Mouse (Mus musculus): ENCODE results near the gene Adora1.

The Adora1 gene

DNA sequence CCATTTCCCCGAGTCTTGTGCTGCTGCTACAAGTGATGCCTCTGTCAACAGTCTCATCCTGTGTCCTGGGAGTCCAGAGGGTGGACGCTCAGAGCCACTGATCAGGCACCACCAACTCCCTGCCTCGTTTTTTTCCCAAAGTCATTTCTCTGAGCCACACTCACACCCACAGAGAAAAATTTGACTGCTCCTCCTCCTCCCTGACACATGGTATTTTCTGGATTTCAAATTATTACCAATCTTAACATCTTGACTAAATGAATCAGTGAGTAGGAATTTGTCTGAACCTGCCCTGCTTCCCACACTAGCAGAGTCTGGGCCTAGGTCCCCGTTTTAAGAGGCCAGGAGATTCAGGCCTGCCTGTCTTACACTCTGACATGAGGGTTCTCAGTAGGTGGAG is 43.2 kb downstream of the Adora1 start:
- no peak for DNase-seq

DNA sequence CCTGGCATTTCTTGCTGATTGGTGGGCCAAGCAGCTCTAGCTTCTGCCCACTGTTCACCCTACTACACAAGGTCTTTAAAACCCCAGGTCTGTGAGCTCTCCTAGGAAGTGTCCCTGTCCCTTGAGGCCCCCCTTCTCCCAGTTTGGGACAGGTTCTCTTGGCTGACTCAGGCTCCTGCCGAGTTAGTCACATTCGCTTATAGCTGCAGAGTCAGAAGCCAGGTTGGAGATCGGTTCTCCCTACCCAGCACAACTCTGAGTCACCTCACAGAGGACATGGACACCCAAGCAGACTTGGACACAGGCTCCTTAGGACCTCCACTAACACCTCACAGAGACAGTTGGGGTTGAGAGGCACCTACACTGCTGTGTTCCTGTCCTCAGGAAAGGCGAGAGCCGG is 44.0 kb downstream of the Adora1 start:
- no peak for DNase-seq

DNA sequence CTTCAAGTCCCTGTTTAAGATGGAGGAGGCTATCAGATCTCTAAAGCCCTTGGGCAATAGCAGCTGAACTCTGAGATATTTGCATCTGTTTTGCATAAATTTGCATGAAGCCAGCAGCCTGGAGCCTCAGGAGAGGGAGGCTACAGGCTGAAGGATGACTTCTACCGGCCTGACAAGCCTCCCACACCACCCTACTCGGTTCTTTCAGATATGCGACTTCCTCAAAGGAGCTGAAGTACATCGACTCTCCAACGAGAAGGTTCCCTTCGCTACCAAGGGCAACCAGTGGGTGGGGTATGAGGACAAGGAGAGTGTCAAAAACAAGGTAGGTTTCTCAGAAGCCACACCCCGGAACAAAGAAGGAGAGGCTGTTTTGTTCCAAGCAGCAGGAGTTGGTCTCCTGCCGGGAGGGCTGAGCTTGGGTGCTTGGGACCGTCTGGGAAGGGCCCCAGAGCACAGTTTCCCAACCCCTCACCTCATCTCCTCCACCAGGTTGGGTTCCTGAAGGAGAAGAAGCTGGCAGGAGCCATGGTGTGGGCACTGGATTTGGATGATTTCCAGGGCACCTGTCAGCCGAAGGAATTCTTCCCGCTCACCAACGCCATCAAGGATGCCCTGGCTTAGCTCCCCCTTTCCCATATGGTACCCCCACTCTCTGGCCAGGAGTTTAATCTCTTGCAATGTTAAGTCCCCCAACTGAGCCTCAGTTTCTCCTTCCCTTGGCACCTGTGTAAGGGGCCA is 46.1 kb downstream of the Adora1 start:
- DNase-seq, result no peak

DNA sequence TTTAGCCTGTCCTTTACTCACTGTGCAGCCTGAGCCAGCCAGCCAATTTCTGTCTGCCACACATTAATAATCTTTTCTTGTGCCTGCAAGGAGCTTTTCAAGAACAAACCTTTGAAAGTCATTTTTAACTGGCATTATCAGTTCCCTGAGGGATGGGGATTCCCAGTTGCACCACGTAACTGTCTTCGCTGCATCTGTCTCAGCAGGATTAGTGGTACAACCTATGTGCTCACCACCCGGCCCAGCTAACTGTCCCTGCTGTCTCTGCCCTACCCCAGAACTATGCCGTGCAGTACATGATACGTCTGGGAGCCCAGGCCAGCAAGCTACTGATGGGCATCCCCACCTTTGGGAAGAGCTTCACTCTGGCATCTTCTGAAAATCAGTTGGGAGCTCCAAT is 47.0 kb downstream of the Adora1 start:
- DNase-seq, result no peak

DNA sequence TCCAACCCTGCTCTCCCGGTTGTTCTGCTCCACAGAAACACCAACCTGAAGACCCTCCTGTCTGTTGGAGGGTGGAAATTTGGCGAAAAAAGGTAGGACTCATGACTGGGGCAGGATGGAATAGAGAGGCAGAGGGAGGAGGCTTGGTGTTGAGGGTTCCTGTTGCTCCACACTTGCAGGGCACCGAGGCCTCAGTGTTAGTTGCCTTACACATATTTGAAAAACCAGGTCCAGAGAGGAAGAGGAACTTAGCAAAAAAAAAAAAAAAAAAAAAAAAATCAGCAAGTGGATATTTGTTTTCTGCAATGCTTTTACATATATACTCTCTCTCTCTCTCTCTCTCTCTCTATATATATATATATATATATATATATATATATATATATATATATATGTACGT is 51.1 kb downstream of the Adora1 start:
- no peak for DNase-seq

DNA sequence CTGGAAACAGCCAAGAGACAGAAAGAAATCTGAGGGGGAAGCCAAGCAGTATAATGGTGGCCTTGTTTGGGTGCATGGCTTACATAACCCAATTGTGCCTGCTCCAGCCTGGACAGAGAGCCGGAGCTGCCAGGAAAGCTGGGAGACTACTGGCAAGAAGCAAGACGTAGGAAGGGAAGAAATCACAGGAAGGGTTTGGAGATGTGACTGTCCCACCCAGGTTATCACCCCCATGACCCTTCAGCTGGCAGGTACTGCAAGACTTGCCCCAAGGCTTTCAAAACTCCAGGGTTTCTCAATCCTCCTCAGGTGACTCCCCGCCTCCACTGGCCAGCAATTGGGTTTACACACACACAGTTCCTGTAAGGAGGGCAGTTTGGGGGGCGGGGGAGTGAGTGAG is 53.2 kb downstream of the Adora1 start, which contains the start of gene Chil1:
Gene Chil1 (plus strand): TSS at position 152 of the 400 bp plus-strand sequence.
- DNase-seq, result no peak

DNA sequence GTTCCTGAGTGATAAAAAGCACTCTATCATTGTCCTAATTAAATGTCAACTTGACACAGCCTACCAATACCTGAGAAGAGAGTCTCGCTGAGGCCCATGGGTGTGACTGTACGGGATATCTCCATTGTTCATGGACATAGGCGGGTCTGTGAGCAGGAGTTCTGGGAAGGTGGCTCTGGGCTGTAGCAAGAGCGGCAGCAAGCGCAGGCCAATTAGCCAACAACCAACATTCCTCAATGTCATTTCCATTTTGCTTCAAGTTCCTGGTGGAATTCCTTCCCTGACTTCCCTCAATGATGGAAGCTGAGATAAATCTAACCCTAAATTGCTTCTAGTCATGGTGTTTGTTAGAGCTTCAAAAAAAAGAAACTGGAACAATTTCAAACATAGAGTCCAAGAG is 57.3 kb downstream of the Adora1 start:
- DNase-seq, result no peak

DNA sequence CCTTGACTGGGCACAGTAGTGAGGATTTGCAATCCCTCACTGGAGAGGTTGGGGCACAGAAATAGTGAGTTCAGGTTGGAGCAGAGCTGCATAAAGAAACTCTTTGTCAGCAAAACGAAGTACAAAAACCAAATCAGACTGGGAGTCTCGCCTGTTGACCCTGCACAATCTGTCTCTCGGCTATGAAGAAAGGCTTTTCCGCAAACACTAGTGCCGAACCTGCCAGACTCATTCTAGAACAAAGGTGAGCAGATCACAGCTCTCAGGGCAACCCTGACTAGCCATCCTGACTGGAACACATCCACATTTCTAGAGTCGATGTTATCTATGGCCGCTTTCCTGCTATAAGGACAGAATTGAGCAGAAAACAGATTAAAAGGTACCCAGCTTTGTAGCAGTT is 62.1 kb downstream of the Adora1 start:
- DNase-seq, result no peak

DNA sequence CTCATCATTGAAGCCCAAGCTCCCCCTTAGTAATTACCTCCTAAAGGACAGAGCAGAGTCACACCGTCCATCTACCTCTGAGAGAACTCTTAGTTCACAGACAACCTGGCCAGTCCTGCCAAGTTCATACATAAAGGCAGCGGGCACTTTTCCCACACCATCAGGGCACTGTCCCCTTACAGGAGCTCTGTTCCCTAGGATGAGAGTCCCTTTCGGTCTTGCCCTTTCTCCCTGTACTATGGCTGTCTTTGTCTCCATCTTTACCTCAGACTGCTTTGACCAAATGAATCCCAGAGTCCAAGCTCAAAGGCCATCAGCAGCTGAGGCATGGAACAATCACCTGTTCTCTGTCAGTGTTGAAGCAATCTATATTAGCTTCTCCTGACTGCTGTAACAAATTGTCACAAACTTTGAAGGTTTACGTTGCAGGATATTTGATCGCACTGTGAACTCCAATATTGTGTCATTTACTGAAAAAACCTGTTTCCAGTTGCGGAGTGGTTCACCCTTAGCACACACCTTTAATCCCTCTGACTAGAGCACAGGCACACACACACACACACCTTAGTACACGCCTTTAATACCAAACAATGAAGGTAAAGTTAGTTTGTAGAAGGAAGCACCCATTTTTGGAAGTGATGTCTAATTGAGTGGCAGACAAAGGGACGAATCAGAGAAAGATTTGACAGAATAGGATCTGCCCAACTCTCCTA is 66.1 kb downstream of the Adora1 start:
- DNase-seq, result no peak

DNA sequence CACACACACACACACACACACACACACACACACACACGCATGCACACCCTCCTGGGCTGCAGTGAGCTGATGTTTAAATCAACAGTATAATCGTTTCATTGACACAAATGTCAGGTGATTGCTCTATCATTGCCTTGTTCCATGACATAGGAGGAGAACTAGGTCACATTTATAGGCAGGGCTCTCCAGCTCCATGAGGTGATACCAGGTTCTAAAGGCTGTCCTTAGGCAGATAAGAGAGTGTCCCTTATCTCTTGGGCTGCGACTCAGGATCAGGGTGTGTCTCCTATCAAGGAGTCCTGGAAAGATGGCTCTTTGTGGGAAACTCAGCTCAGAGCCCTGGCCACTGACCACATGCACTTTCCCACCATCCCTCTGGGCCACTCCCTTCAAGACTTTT is 66.7 kb downstream of the Adora1 start:
- no peak for DNase-seq

DNA sequence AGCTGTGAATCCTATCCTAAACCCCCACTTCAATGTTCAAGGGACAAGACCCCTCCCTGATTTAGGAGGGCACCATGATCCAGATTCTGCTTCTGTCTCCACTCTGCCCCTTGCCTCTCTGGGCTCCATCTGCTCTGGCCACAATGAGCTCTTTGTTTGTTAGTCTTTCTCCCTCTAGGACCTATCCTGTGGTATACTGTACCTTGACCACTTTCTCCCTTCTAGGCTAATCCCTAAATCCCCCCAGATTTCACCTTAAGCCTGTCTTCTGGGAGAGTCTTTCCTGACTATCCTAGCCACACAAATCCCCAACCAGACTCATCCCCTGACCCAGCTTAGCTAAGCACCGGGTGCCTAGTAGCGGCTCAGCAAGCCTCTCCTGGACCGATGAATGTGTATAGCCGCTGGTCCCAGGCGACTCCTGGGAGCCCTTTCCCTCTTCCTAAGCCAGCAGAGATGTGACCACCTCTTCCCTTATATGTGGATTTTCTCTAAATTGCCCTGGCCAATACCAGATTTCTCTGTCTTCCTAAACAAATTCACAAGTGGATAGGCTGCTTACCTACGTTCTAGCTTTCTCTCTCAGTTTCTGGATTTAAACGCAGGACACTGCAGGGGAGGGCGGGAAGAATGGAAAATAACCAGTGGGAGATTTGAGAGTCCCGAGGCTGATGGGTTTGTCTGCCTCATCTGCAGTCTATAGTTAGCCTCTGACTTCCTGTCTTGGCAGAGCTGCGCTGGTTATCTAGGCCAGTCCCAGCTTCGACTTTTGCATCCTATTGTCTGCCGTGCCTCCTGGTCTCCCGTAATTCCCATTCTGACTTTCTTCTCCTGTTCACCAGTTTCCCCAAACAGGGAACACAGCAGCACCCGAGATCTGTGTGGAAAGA is 67.6 kb downstream of the Adora1 start:
- DNase-seq, result no peak

DNA sequence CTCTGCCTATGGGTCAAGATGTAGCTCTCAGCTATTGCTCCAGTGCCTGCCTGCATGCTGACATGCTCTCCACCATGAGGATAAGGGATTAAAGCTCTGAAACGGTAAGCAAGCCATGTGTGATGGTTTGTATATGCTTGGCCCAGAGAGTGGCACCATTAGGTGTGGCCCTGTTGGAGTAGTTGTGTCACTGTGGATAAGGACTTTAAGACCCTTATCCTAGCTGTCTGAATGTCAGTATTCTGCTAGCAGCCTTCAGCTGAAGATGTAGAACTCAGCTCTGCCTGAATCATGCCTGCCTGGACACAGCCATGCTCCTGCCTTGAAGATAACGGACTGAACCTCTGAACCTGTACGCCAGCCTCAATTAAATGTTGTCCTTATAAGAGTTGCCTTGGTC is 68.7 kb downstream of the Adora1 start:
- no peak for DNase-seq

DNA sequence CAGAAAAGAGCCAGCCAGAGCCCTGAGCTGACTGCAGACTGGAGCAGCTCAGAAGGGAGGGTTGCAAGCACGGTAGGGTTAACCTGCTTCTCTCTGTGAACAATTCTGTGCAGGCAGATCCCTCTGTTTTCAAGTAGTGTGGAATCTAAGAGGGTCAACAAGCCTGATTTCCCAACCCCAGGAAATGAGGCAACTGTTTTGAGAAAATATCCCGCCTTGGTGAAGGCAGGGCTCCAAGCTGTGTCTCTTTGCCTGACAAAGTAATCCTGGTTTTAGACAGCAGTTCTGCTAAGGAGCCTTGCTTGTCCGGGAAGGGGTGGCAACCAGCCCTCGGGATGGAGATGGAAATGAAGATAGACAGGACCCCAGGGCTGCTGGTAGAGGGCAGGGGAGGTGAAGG is 70.8 kb downstream of the Adora1 start:
- DNase-seq, result no peak

DNA sequence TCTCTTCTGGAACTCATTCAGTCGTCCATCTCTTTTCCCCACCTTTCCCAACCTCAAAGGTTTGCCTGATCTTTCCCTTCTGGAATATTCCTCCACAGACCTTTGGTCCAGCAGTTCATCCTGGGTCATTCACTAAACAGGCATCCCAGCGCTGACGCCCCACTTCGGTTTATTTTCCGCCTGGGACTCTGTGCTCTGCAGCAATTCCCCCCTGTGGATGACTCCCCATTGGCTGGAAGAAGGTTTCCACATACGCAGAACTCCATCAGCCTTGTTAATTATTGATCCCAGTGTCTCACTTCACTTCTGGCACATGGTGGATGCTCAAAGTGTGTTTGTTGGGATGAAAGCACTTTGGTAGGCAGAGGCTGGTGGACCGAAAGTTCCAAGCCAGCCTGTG is 71.8 kb downstream of the Adora1 start:
- DNase-seq, result no peak

DNA sequence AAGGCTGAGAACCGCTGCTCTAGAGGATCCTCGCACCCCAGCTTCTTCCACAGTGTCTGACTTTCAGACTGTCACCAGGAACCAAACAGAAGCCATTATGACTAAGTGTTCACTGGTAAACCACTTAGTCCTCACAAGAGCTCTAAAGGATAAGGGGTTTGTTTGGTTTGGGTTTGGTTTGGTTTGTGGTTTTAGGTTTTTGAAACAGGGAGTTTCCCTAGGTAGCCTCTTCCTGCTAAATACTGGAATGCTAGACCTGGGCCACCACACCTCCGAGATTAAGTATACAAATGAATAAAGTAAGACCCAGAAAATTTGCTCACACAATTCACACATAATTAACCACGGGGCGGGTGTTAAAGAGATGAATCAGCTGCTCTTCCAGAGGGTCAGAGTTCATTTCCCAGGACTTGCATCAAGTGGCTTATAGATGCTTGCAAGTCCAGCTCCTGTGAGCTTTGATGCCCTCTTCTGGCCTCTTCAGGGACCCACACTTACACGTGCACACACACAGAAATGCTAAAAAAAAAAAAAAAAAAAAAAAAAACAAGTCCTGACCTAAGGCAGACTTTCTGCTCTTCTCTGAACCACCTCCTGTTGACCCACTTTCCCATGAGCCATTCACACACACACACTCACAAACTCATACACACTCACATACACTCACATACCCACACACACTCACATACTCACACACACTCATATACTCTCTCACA is 72.6 kb downstream of the Adora1 start:
- no peak for DNase-seq

DNA sequence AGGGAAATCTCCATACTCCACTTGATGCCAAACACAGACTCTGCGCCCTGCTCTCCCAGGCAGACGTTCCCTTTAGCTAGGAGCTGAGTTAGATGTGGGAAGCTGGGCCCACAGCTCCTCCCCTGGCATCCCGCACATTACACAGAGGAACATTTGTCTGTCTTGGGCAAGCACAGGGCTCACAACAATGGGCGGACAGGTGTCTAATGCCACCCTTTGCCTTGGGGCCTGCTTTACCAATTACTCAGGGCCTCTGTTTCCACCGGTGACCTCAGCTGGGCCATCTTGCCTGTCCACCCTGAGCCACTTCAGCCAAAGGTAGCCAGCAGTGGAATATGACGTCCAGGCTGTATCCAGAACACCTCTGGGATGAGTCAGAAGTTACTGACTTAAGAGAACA is 73.8 kb downstream of the Adora1 start:
- DNase-seq, result no peak

DNA sequence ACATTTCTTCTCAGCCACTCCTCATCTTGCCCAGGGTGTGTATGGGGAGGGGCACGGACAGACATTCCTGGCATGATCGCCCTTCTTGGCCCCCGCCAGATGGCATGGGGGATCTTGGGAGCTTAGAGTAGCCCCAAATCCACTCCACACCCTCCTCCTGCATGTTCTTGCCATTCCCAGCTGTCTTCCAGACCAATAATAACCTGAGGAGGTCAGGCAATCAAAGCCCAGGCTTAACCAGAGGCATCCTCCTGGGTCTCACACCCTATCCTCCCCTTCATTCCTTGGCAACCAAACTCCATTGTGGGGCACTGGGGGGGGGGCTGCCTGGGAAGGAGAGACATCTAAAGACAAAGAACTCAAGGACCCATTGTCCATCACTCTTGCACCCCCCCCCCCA is 74.8 kb downstream of the Adora1 start:
- DNase-seq, result no peak

DNA sequence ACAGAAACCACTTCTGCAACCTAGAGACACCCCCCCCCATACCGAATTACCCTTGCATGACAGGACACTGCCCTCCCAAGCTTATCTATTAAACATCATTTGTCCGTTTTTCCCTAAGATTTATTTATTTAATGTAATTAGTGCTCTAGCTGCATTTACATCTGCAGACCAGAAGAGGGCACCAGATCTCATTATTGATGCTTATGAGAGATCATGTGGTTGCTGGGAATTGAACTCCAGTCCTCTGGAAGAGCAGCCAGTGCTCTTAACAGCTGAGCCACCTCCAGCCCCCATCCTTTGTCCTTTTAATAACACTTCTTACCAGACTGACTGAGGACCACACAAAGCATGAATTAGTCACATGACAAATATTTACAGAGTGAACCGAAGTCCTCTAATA is 80.6 kb downstream of the Adora1 start:
- no peak for DNase-seq

DNA sequence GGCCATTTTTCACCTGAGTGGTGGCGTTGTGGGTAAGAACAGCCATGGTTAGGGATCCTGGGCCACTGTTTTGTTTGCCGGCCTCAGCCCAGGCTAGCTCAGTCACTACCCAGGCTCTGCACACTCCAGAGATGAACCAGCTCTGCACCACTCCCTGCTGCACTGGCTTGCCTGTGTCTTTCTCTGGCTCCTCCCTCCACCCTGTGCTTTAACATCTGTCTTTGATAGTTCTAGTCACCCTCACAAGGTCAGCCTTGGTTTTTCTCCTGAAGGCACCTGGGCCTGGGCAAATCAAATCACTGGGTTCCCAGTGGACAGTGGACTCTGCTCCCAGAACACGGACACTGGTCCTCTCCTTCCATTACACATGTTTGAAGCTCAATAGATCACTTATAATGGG is 81.1 kb downstream of the Adora1 start:
- DNase-seq, result no peak

DNA sequence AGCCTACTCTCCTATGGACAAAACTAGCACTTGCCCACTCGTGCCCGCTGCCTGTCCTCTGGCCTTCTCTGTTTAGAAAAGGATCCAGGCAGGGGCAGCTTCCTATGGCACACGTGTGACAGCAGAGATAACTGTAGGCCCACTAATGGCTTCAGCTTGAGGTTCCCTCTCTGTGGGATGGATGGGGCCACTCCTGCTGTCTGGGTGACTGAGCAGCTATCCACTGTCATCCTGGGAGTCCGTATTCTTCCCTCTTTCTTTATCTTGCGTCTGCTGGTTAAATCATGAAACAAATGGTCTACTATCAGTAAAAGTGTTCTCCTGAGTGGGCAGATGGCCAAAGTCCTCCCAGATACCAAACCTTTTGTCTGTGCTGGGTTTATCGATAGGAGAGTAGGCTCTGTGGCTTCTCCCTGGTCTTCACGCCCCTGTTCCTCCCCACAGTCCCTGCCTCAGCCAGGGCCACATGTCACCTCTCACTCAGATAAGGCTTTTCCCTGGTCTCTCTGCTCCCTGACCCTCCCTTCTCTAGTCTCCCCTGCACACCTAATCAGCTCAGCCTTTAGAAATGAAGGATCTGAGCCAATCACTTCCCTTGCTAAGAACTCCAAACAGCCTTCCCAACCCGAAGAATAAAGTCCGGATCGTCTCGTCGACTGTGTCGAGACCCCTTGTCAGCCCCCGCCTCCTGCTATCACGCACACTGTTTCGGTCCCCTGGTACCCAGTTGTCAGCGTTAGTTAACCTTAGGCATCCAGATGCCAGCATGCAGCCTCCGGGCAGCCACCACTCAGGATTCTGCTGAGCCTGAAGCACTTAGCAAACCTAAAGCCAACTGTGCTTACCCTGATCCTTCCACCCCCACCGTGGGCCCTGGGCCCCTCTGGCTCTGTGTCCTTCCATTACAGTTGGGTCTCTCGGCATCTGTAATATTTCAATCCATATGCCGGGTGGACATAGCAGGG is 82.3 kb downstream of the Adora1 start:
- no peak for DNase-seq

DNA sequence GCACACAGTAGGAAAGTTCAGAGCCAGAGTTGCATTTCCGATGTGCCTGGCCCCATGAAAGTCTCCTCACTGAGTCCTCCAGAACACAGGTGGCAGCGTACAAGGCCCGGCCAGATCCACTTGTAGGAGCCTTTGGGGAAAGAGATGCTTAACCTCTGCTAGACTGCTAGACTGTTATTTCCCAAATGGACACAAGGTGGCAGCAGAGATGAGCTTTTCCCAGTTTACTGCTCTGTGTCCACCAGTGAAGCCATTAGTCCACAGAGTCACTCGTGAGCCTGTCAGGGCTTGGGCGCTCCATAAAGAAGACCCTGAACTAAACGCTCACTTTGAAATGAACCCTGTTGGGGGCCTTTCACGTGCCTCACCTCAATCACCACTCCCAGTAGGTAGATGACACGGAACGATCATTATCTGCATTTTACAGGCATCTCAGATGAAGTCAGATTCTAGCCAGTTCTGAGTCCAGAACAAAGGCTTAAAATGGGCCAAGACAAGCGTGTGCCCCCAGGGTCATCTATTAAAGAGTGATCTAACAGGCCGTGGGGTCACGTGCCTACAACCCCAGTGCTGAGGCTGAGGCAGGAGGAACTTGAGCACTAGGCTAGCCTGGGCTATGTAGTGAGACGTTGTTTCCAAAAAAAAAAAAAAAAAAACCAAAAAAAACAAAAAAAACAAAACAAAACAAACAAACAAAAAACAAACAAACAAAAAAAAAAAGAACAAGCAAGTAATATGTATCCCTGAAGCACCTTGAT is 83.4 kb downstream of the Adora1 start:
- DNase-seq, result peak; percentile 86
